Mouse (Mus musculus) forelimb bud, embryonic 11.5 days (tissue): Measurements from ENCODE around the gene Mgat4a.

Experiments
- DNase-seq: peaks from one replicate; pipeline ENCODE4 v3.0.0-alpha.2; 2012; ENCODE audit warnings: low read depth, low spot score

The Mgat4a gene

GRCm38 (mm10) chr1:37399734-37400133, 141.1 kb downstream of the Mgat4a start:
- DNase-seq, result no peak

GRCm38 (mm10) chr1:37398961-37399360, 141.9 kb downstream of the Mgat4a start:
- peak; percentile 20 for DNase-seq

DNA sequence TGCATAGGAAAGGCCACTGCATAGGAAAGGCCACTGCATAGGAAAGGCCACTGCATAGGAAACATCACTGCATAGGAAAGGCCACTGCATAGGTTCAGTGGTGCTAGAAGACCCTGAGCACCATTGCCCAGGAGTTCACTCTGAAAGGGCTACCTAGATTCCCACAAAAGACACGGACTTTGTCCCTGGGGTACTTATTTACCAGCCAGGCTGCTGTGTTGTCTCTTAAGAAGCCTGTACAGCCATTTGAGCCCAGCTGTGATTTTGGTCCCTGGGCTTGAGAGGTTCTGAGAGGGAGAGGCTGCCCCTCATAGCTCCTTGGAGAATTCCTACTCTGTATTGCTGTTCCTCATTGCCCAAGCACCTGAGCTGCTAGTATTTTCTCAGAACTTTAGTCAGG, 144.3 kb downstream of the Mgat4a start:
- DNase-seq, result no peak

GRCm38 (mm10) chr1:37393174-37393573, 147.6 kb downstream of the Mgat4a start:
- no peak for DNase-seq
